Mouse (Mus musculus) myocyte (in vitro differentiated cells): ENCODE measurements around the gene Tspan17. TPM values are rescaled to one million over a fixed set of nuclear protein-coding genes. Genes with fewer than 3 reads are reported as not detected.
"Not testable (repeated sequence)": the region's sequence is repeated elsewhere in the genome, so short reads cannot be mapped to it uniquely, and the experiment has no call there.

Experiments
- H3K27me3 ChIP-seq: one replicate; pipeline ENCODE4 v1.6.1; 2011; ENCODE audit not compliant: control insufficient read depth, insufficient read depth, insufficient read length
- H3K36me3 ChIP-seq: one replicate; pipeline ENCODE4 v1.6.1; 2011; ENCODE audit not compliant: control insufficient read depth, insufficient read depth
- H3K4me2 ChIP-seq: one replicate; pipeline ENCODE4 v1.6.1; 2011; ENCODE audit warnings: low read depth, control low read depth
- H3K4me3 ChIP-seq: one replicate; pipeline ENCODE4 v1.5.1; 2011; ENCODE audit warnings: mild to moderate bottlenecking, control low read depth, moderate library complexity
- H3K79me2 ChIP-seq: one replicate; pipeline ENCODE4 v1.6.1; 2011; ENCODE audit not compliant: control insufficient read depth, insufficient read depth
- H3ac ChIP-seq: one replicate; pipeline ENCODE4 v1.6.1; 2011; ENCODE audit not compliant: control insufficient read depth, insufficient read length
- CEBPB ChIP-seq: IDR thresholded peaks from 2 replicates; pipeline ENCODE4 v1.6.1; 2011; ENCODE audit warnings: mild to moderate bottlenecking, moderate library complexity; ENCODE audit not compliant: poor library complexity, insufficient read depth, severe bottlenecking
- E2F4 ChIP-seq: IDR thresholded peaks from one replicate; pipeline ENCODE4 v1.6.1; 2011; ENCODE audit warnings: mild to moderate bottlenecking, control low read depth, moderate library complexity; ENCODE audit not compliant: insufficient read depth
- MAX ChIP-seq: IDR thresholded peaks from one replicate; pipeline ENCODE4 v1.6.1; 2011; ENCODE audit warnings: low read depth, mild to moderate bottlenecking, control low read depth
- MYOD1 ChIP-seq, 3 experiments: IDR thresholded peaks; one replicate each; pipeline ENCODE4 v1.6.1; 2011; ENCODE audit warnings: control low read depth in 2 of 3, low read depth in 2 of 3, mild to moderate bottlenecking in 2 of 3, moderate library complexity in 1 of 3; ENCODE audit not compliant: insufficient read length in 2 of 3, control insufficient read depth in 1 of 3
- MYOG ChIP-seq, 3 experiments: IDR thresholded peaks; one replicate each; pipeline ENCODE4 v1.6.1; 2011; ENCODE audit warnings: control low read depth in 2 of 3, low read depth in 2 of 3, mild to moderate bottlenecking in 2 of 3; ENCODE audit not compliant: insufficient read length in 2 of 3, control insufficient read depth in 1 of 3, insufficient read depth in 1 of 3
- POLR2A ChIP-seq: IDR thresholded peaks from one replicate; pipeline ENCODE4 v1.6.1; 2011; ENCODE audit warnings: low read depth, mild to moderate bottlenecking, control low read depth, moderate library complexity; ENCODE audit not compliant: insufficient read length
- POLR2AphosphoS2 ChIP-seq: IDR thresholded peaks from one replicate; pipeline ENCODE4 v1.6.1; 2011; ENCODE audit warnings: low read depth, control low read depth; ENCODE audit not compliant: insufficient read length
- REST ChIP-seq: IDR thresholded peaks from one replicate; pipeline ENCODE4 v1.6.1; 2011; ENCODE audit warnings: mild to moderate bottlenecking, control low read depth, moderate library complexity; ENCODE audit not compliant: insufficient read depth, insufficient read length
- SRF ChIP-seq: IDR thresholded peaks from one replicate; pipeline ENCODE4 v1.6.1; 2011; ENCODE audit warnings: low read depth; ENCODE audit not compliant: control insufficient read depth, insufficient read length
- TCF12 ChIP-seq: IDR thresholded peaks from one replicate; pipeline ENCODE4 v1.6.1; 2011; ENCODE audit warnings: mild to moderate bottlenecking, control low read depth; ENCODE audit not compliant: poor library complexity, insufficient read depth, severe bottlenecking
- TCF3 ChIP-seq: IDR thresholded peaks from one replicate; pipeline ENCODE4 v1.6.1; 2011; ENCODE audit warnings: low read depth, control low read depth; ENCODE audit not compliant: insufficient read length
- USF1 ChIP-seq: IDR thresholded peaks from one replicate; pipeline ENCODE4 v1.6.1; 2011; ENCODE audit warnings: low read depth, mild to moderate bottlenecking, control low read depth, moderate library complexity
- polyA plus RNA-seq: library from polyadenylated mRNA; unstranded; fragments of >200 nt; fragmentation: generic; extraction: Trizol; gene quantifications from one replicate; pipeline ENCODE4 v1.2.1, GENCODE M21; 2012; ENCODE audit warnings: missing spikeins

Tspan17 gene
- polyA plus RNA-seq, 1 experiment = 65.3 TPM

- Histone ChIP-seq H3K4me3 (no peak within 1 kb of the TSS), H3K79me2 (no peaks in the 10 kb centered on the region), H3K27me3 (peaks cover 16% of the 10 kb centered on the region), H3K4me2 (no peak within 1 kb of the TSS), H3K36me3 (no peaks in the 10 kb centered on the region), H3ac (no peak within 1 kb of the TSS)
- TF ChIP-seq MYOG (IDR thresholded peaks at IDR 0.05; ENCODE audit: control insufficient read depth in 1 of 3, insufficient read depth in 1 of 3, insufficient read length in 2 of 3, low read depth in 2 of 3) = no peak
- TF ChIP-seq POLR2A = no peak
- no peak for TF ChIP-seq TCF12
Observed at GRCm38 (mm10) chr13:54783698-54784097, 5.5 kb upstream of the Tspan17 start, which contains the start of gene Eif4e1b. Gene Eif4e1b, plus strand, starts transcription at chr13:54783998.

GRCm38 (mm10) chr13:54787591-54787990 lies 1.6 kb upstream of the Tspan17 start:
- not testable (repeated sequence) for H3K4me2 ChIP-seq, H3K79me2 ChIP-seq, H3K4me3 ChIP-seq, H3K27me3 ChIP-seq, H3K36me3 ChIP-seq, H3ac ChIP-seq

- Histone ChIP-seq H3ac (peak overlapping the region; percentile 16), H3K79me2 (no peaks in the 10 kb centered on the region), H3K4me3 (peak overlapping the region; percentile 41), H3K4me2 (peak overlapping the region; percentile 90), H3K36me3 (peaks cover 6% of the 10 kb centered on the region), H3K27me3 (peaks cover 2% of the 10 kb centered on the region)
- TF ChIP-seq MAX = no peak
- no peak for TF ChIP-seq TCF12
- no peak for TF ChIP-seq USF1
- TF ChIP-seq POLR2A = peak; percentile 66
- TF ChIP-seq SRF = no peak
- TF ChIP-seq TCF3 = no peak
- TF ChIP-seq CEBPB = no peak
- TF ChIP-seq E2F4 = no peak
- peak in 1 of 3 experiments; percentile 15 for TF ChIP-seq MYOD1 (IDR thresholded peaks at IDR 0.05; ENCODE audit: control insufficient read depth in 1 of 3, insufficient read length in 2 of 3, low read depth in 2 of 3)
- no peak for TF ChIP-seq REST
- TF ChIP-seq POLR2AphosphoS2 = peak; percentile 28
- TF ChIP-seq MYOG (IDR thresholded peaks at IDR 0.05; ENCODE audit: control insufficient read depth in 1 of 3, insufficient read depth in 1 of 3, insufficient read length in 2 of 3, low read depth in 2 of 3) = no peak
Observed at GRCm38 (mm10) chr13:54789561-54790397, 602 bp downstream of the Tspan17 start.

GRCm38 (mm10) chr13:54792259-54793230 lies 3.4 kb downstream of the Tspan17 start:
- H3K4me3 ChIP-seq = no peak overlapping the region

GRCm38 (mm10) chr13:54794002-54794577 lies 4.9 kb downstream of the Tspan17 start:
- TF ChIP-seq POLR2A = no peak
- no peak for TF ChIP-seq MAX
- TF ChIP-seq POLR2AphosphoS2 = no peak
- no peak for TF ChIP-seq USF1
- TF ChIP-seq E2F4 = no peak
- no peak for TF ChIP-seq SRF
- TF ChIP-seq REST = no peak
- TF ChIP-seq CEBPB = no peak
- no peak for TF ChIP-seq TCF12
- peak in 1 of 3 experiments; percentile 43 for TF ChIP-seq MYOG (IDR thresholded peaks at IDR 0.05; ENCODE audit: control insufficient read depth in 1 of 3, insufficient read depth in 1 of 3, insufficient read length in 2 of 3, low read depth in 2 of 3)
- TF ChIP-seq MYOD1 (IDR thresholded peaks at IDR 0.05; ENCODE audit: control insufficient read depth in 1 of 3, insufficient read length in 2 of 3, low read depth in 2 of 3) = peak in 1 of 3 experiments; percentile 64
- TF ChIP-seq TCF3 = no peak
- no peaks in the 10 kb centered on the region for H3K27me3 ChIP-seq
- H3K79me2 ChIP-seq = no peaks in the 10 kb centered on the region

More at GRCm38 (mm10) chr13:54792259-54793230, 3.4 kb downstream of the Tspan17 start:
- Histone ChIP-seq H3K4me2 (no peak overlapping the region), H3K27me3 (no peaks in the 10 kb centered on the region), H3K36me3 (peaks cover 6% of the 10 kb centered on the region), H3K79me2 (no peaks in the 10 kb centered on the region), H3ac (no peak overlapping the region)
- TF ChIP-seq MYOD1 (IDR thresholded peaks at IDR 0.05; ENCODE audit: control insufficient read depth in 1 of 3, insufficient read length in 2 of 3, low read depth in 2 of 3) (no peak), SRF (no peak), USF1 (no peak), REST (no peak), MYOG (IDR thresholded peaks at IDR 0.05; ENCODE audit: control insufficient read depth in 1 of 3, insufficient read depth in 1 of 3, insufficient read length in 2 of 3, low read depth in 2 of 3) (no peak), TCF3 (no peak), MAX (no peak)

More at GRCm38 (mm10) chr13:54794002-54794577, 4.9 kb downstream of the Tspan17 start:
- peaks cover 6% of the 10 kb centered on the region for H3K36me3 ChIP-seq
- no peak overlapping the region for H3ac ChIP-seq
- no peak overlapping the region for H3K4me3 ChIP-seq
- no peak overlapping the region for H3K4me2 ChIP-seq
